Mouse (Mus musculus) cerebellum, postnatal 4 days (tissue): Measurements from ENCODE around the gene Tmem219.
A peak's percentile ranks its signal among the peaks of the same experiment; 100 is the strongest.

Source experiments
- DNase-seq, 2 experiments: peaks; one replicate each; pipeline ENCODE4 v3.0.0; 2022; ENCODE audit warnings: low spot score in 2 of 2, mixed read lengths in 1 of 2

The Tmem219 gene

GRCm38 (mm10) chr7:126922624-126923060, at the start of gene Tmem219:
Gene Tmem219, minus strand, starts transcription at chr7:126922917.
- DNase-seq: no peak

- DNase-seq: no peak
These were observed 44.6 kb upstream of the Tmem219 start for GRCm38 (mm10) chr7:126967361-126967760.

GRCm38 (mm10) chr7:126965568-126965967, 42.9 kb upstream of the Tmem219 start:
- no peak for DNase-seq

GRCm38 (mm10) chr7:126963548-126964286, 41.0 kb upstream of the Tmem219 start:
- DNase-seq: no peak

GRCm38 (mm10) chr7:126961965-126962364, 39.2 kb upstream of the Tmem219 start:
- no peak for DNase-seq

GRCm38 (mm10) chr7:126961095-126961494, 38.4 kb upstream of the Tmem219 start:
- no peak for DNase-seq

GRCm38 (mm10) chr7:126959780-126960179, 37.1 kb upstream of the Tmem219 start:
- no peak for DNase-seq

GRCm38 (mm10) chr7:126955125-126955524, 32.4 kb upstream of the Tmem219 start:
- DNase-seq: no peak

GRCm38 (mm10) chr7:126952646-126953045, 29.9 kb upstream of the Tmem219 start:
- no peak for DNase-seq

GRCm38 (mm10) chr7:126951741-126952140, 29.0 kb upstream of the Tmem219 start:
- DNase-seq: no peak

- peak in 1 of 2 experiments; percentile 59 for DNase-seq
These were observed 28.2 kb upstream of the Tmem219 start for GRCm38 (mm10) chr7:126950647-126951615.

- DNase-seq: peak; percentile 79 to 83
These were observed 27.3 kb upstream of the Tmem219 start, which contains the start of gene Sez6l2 for GRCm38 (mm10) chr7:126949793-126950646. Gene Sez6l2, plus strand, starts transcription at chr7:126950563.

- DNase-seq: peak in 1 of 2 experiments; percentile 72
These were observed 26.7 kb upstream of the Tmem219 start, which contains the start of gene Asphd1 for GRCm38 (mm10) chr7:126949403-126949792. Gene Asphd1, minus strand, starts transcription at chr7:126949582.

GRCm38 (mm10) chr7:126948626-126949025, 25.9 kb upstream of the Tmem219 start:
- DNase-seq: no peak

GRCm38 (mm10) chr7:126946530-126946929, 23.8 kb upstream of the Tmem219 start:
- DNase-seq: peak in 1 of 2 experiments; percentile 55

- DNase-seq: no peak
These were observed 19.1 kb upstream of the Tmem219 start for GRCm38 (mm10) chr7:126941801-126942200.

GRCm38 (mm10) chr7:126941171-126941570, 18.5 kb upstream of the Tmem219 start:
- DNase-seq: no peak

- no peak for DNase-seq
These were observed 9.9 kb upstream of the Tmem219 start for GRCm38 (mm10) chr7:126932652-126933051.

- DNase-seq: no peak
These were observed 6.3 kb upstream of the Tmem219 start for GRCm38 (mm10) chr7:126929046-126929445.

- DNase-seq: peak; percentile 80 to 92
These were observed 5.8 kb upstream of the Tmem219 start, which contains the start of gene Kctd13 for GRCm38 (mm10) chr7:126928384-126929037. Gene Kctd13, plus strand, starts transcription at chr7:126928879.

GRCm38 (mm10) chr7:126926299-126926698, 3.6 kb upstream of the Tmem219 start:
- DNase-seq: no peak
